Mouse (Mus musculus): ENCODE results near the gene Aox2. TPM values are rescaled to one million over a fixed set of nuclear protein-coding genes. Genes with fewer than 3 reads are reported as not detected.

Aox2 gene
- total and polyA plus RNA-seq, 3 experiments, result 0.79 to 1.4 (median 1.4) TPM

- no peaks in the 10 kb centered on the region for H3K4me1 ChIP-seq (ENCODE audit: insufficient read depth, low read depth, low read length)
- peaks cover 2% of the 10 kb centered on the region; the same call in 1 of the 2 replicates for H3K27me3 ChIP-seq (ENCODE audit: insufficient read depth, low read length)
- H3K4me3 ChIP-seq (ENCODE audit: low read depth, low read length), result no peak overlapping the region
- no peak for TF ChIP-seq TAL1 (conservative IDR thresholded peaks at IDR 0.05; ENCODE audit: low read depth, low read length)
- no peak for TF ChIP-seq GATA2 (IDR thresholded peaks at IDR 0.05; ENCODE audit: borderline replicate concordance, low read depth, low read length)
- TF ChIP-seq POLR2AphosphoS5 (IDR thresholded peaks at IDR 0.05; ENCODE audit: insufficient replicate concordance, low read depth, low read length), result no peak
- no peak for TF ChIP-seq GATA1 (IDR thresholded peaks at IDR 0.05; ENCODE audit: borderline replicate concordance, low read length)
- no peak for TF ChIP-seq CTCF (IDR thresholded peaks at IDR 0.05; ENCODE audit: low read depth, low read length)
- no peaks in the 10 kb centered on the region for H3K36me3 ChIP-seq (replicated peaks)
- no peak for ATAC-seq (ENCODE audit: extremely low read depth, insufficient number of reproducible peaks, low FRiP score, poor library complexity, severe bottlenecking)
- no peak for DNase-seq (ENCODE audit: low spot score)
- no peaks in the 10 kb centered on the region for H3K9me3 ChIP-seq (replicated peaks)
These were observed 20.7 kb upstream of the Aox2 start for GRCm38 (mm10) chr1:58257195-58257991.

GRCm38 (mm10) chr1:58260311-58260710 is 17.8 kb upstream of the Aox2 start:
- Histone ChIP-seq H3K4me1 (ENCODE audit: insufficient read depth, low read depth, low read length) (no peaks in the 10 kb centered on the region), H3K9me3 (replicated peaks) (no peaks in the 10 kb centered on the region), H3K27me3 (ENCODE audit: insufficient read depth, low read length) (peaks cover 2% of the 10 kb centered on the region; the same call in 1 of the 2 replicates), H3K4me3 (ENCODE audit: low read depth, low read length) (no peak overlapping the region), H3K36me3 (replicated peaks) (no peaks in the 10 kb centered on the region)
- no peak for TF ChIP-seq POLR2AphosphoS5 (IDR thresholded peaks at IDR 0.05; ENCODE audit: insufficient replicate concordance, low read depth, low read length)
- no peak for TF ChIP-seq GATA1 (IDR thresholded peaks at IDR 0.05; ENCODE audit: borderline replicate concordance, low read length)
- TF ChIP-seq TAL1 (conservative IDR thresholded peaks at IDR 0.05; ENCODE audit: low read depth, low read length), result no peak
- no peak for TF ChIP-seq CTCF (IDR thresholded peaks at IDR 0.05; ENCODE audit: low read depth, low read length)
- TF ChIP-seq GATA2 (IDR thresholded peaks at IDR 0.05; ENCODE audit: borderline replicate concordance, low read depth, low read length), result no peak
- ATAC-seq (ENCODE audit: extremely low read depth, insufficient number of reproducible peaks, low FRiP score, poor library complexity, severe bottlenecking) (no peak), DNase-seq (ENCODE audit: low spot score) (no peak)

GRCm38 (mm10) chr1:58268231-58268630 is 9.9 kb upstream of the Aox2 start:
- Histone ChIP-seq H3K36me3 (replicated peaks) (no peaks in the 10 kb centered on the region), H3K9me3 (replicated peaks) (no peaks in the 10 kb centered on the region), H3K4me1 (ENCODE audit: insufficient read depth, low read depth, low read length) (no peaks in the 10 kb centered on the region), H3K27me3 (ENCODE audit: insufficient read depth, low read length) (peaks cover 9% of the 10 kb centered on the region), H3K4me3 (ENCODE audit: low read depth, low read length) (no peak overlapping the region)
- ATAC-seq (ENCODE audit: extremely low read depth, insufficient number of reproducible peaks, low FRiP score, poor library complexity, severe bottlenecking) (no peak), DNase-seq (ENCODE audit: low spot score) (no peak)
- TF ChIP-seq CTCF (IDR thresholded peaks at IDR 0.05; ENCODE audit: low read depth, low read length), result no peak
- TF ChIP-seq POLR2AphosphoS5 (IDR thresholded peaks at IDR 0.05; ENCODE audit: insufficient replicate concordance, low read depth, low read length), result no peak
- no peak for TF ChIP-seq GATA2 (IDR thresholded peaks at IDR 0.05; ENCODE audit: borderline replicate concordance, low read depth, low read length)
- no peak for TF ChIP-seq GATA1 (IDR thresholded peaks at IDR 0.05; ENCODE audit: borderline replicate concordance, low read length)
- no peak for TF ChIP-seq TAL1 (conservative IDR thresholded peaks at IDR 0.05; ENCODE audit: low read depth, low read length)

- DNase-seq (ENCODE audit: low spot score) (no peak), ATAC-seq (ENCODE audit: extremely low read depth, insufficient number of reproducible peaks, low FRiP score, poor library complexity, severe bottlenecking) (no peak)
These were observed 7.1 kb upstream of the Aox2 start for GRCm38 (mm10) chr1:58270807-58271569.

GRCm38 (mm10) chr1:58275879-58276278 is 2.2 kb upstream of the Aox2 start:
- no peak for TF ChIP-seq GATA1 (IDR thresholded peaks at IDR 0.05; ENCODE audit: borderline replicate concordance, low read length)
- no peak for TF ChIP-seq GATA2 (IDR thresholded peaks at IDR 0.05; ENCODE audit: borderline replicate concordance, low read depth, low read length)
- no peak for TF ChIP-seq CTCF (IDR thresholded peaks at IDR 0.05; ENCODE audit: low read depth, low read length)
- no peak for TF ChIP-seq POLR2AphosphoS5 (IDR thresholded peaks at IDR 0.05; ENCODE audit: insufficient replicate concordance, low read depth, low read length)
- no peak for TF ChIP-seq TAL1 (conservative IDR thresholded peaks at IDR 0.05; ENCODE audit: low read depth, low read length)
- Histone ChIP-seq H3K4me3 (ENCODE audit: low read depth, low read length) (no peak overlapping the region), H3K36me3 (replicated peaks) (no peaks in the 10 kb centered on the region), H3K4me1 (ENCODE audit: insufficient read depth, low read depth, low read length) (peaks cover 1% of the 10 kb centered on the region), H3K27me3 (ENCODE audit: insufficient read depth, low read length) (peaks cover 25% of the 10 kb centered on the region), H3K9me3 (replicated peaks) (no peaks in the 10 kb centered on the region)
- DNase-seq (ENCODE audit: low spot score) (peak; percentile 27), ATAC-seq (ENCODE audit: extremely low read depth, insufficient number of reproducible peaks, low FRiP score, poor library complexity, severe bottlenecking) (no peak)

More at GRCm38 (mm10) chr1:58270807-58271569, 7.1 kb upstream of the Aox2 start:
- Histone ChIP-seq H3K36me3 (replicated peaks) (no peaks in the 10 kb centered on the region), H3K9me3 (replicated peaks) (no peaks in the 10 kb centered on the region), H3K4me1 (ENCODE audit: insufficient read depth, low read depth, low read length) (no peaks in the 10 kb centered on the region), H3K4me3 (ENCODE audit: low read depth, low read length) (no peak overlapping the region), H3K27me3 (ENCODE audit: insufficient read depth, low read length) (peaks cover 11% of the 10 kb centered on the region)
- TF ChIP-seq CTCF (IDR thresholded peaks at IDR 0.05; ENCODE audit: low read depth, low read length) (0 out of 2 replicates have a peak, but pooled peaks have one; percentile 8), POLR2AphosphoS5 (IDR thresholded peaks at IDR 0.05; ENCODE audit: insufficient replicate concordance, low read depth, low read length) (no peak)

- no peak for ATAC-seq (ENCODE audit: extremely low read depth, insufficient number of reproducible peaks, low FRiP score, poor library complexity, severe bottlenecking)
- TF ChIP-seq TAL1 (conservative IDR thresholded peaks at IDR 0.05; ENCODE audit: low read depth, low read length), result no peak
- TF ChIP-seq POLR2AphosphoS5 (IDR thresholded peaks at IDR 0.05; ENCODE audit: insufficient replicate concordance, low read depth, low read length), result no peak
- TF ChIP-seq GATA1 (IDR thresholded peaks at IDR 0.05; ENCODE audit: borderline replicate concordance, low read length), result no peak
- TF ChIP-seq CTCF (IDR thresholded peaks at IDR 0.05; ENCODE audit: low read depth, low read length), result no peak
- no peak for TF ChIP-seq GATA2 (IDR thresholded peaks at IDR 0.05; ENCODE audit: borderline replicate concordance, low read depth, low read length)
- Histone ChIP-seq H3K36me3 (replicated peaks) (no peaks in the 10 kb centered on the region), H3K27me3 (ENCODE audit: insufficient read depth, low read length) (peaks cover 26% of the 10 kb centered on the region), H3K4me1 (ENCODE audit: insufficient read depth, low read depth, low read length) (peaks cover 3% of the 10 kb centered on the region), H3K9me3 (replicated peaks) (no peaks in the 10 kb centered on the region), H3K4me3 (ENCODE audit: low read depth, low read length) (no peak overlapping the region)
- no peak for DNase-seq (ENCODE audit: low spot score)
These were observed 387 bp downstream of the Aox2 start for GRCm38 (mm10) chr1:58278513-58278912.

Data from G1E (cell line).